Mouse (Mus musculus): ENCODE measurements around the gene Pik3r3.

Gene Pik3r3

DNA sequence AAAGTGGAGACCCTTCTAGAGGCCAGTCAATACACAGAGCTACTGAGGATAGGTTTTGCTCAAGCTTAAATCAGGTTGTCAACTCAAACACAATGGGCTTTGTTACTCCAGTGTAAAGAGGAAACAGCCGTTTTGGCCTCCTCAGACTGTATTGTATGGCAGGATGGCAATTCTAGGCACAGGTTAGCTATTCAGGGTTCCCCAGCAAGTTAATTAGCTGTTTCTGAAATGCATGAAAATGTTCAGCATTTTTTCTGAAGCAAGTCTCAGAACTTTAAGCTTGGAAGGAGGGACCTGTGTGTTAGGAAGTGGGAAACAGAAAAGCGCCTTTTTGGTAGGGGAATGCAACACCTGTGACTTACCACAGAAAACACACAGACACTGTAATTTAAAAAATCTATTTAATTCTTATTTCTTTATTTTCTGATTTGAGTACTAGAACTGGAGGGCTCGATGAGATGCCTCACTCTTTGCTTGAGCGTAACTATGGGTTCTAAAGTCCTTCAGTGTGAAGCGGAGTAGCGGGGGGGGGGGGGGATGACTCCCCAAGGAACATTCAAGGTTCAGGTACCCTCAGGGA, 1.3 kb upstream of the Pik3r3 start:
- DNase-seq (ENCODE audit: low spot score), result no peak

DNA sequence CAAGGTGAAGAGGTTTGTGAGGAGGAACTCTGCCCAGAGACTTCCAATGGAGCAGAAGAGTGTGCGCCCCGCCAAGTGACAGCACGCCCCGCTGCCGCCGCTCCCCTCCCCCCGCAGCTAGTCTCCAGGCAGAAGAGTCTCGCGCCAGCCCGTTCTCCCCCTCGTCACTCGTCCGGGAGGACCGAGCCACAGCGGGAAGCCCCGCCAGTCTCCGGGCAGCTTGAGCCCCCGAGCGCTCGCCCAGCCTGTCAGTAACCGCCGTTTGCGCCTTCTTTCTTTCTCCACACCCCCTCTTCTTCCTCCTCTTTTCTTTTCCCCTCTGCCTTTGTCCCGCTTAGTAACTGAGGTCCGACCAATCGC, 658 bp upstream of the Pik3r3 start:
- DNase-seq (ENCODE audit: low spot score), result no peak

DNA sequence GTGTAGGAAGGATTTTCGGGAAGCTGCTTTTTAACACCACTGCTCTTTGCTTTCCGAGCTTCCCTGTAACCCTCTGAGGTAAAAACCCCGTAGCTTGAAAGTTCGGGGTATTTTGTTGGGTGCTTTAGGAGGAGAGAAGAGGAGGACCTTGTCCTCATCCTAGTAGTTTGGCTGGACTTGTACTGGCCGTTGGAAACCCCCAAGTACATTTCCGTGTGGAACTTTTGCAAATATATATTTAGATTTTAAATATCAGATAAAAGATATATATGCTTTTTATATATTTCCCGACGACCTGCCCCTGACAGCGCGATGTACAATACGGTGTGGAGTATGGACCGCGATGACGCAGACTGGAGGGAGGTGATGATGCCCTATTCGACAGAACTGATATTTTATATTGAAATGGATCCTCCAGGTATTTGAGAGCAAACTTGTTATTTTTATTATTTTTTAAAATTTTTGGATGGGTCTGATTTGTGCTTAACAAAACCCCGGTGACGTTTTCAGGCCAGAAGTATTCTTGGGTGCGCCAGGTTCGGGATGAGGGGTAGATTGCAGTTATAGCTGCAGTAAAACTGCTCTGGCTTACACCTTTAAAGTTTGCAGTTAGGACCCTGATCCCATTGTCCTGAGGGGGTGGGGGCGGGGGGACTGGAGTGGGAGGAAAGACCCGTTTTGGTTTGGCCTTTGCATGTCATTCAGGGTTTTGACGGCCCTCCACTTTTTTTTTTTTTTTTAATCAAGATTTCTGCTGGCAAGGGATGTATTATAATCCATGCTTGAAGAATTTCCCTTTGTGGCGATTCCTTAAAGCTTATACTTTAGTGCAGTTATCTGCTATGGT, 801 bp downstream of the Pik3r3 start:
- peak; percentile 39 for DNase-seq (ENCODE audit: low spot score)

DNA sequence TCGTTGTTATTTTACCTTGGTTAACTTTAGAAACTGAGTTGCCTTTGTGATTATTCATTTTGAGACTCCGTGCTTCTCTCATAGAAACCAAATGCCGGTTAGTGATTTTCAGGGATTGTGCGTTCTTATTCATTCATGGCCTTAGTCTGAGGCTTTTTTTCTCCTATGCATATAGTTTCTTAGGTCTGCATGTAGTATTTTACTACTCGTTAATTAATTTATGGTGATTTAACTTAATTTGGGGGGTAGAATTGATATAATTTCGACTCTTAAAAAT, 1.4 kb downstream of the Pik3r3 start:
- DNase-seq (ENCODE audit: low spot score), result peak; percentile 26

DNA sequence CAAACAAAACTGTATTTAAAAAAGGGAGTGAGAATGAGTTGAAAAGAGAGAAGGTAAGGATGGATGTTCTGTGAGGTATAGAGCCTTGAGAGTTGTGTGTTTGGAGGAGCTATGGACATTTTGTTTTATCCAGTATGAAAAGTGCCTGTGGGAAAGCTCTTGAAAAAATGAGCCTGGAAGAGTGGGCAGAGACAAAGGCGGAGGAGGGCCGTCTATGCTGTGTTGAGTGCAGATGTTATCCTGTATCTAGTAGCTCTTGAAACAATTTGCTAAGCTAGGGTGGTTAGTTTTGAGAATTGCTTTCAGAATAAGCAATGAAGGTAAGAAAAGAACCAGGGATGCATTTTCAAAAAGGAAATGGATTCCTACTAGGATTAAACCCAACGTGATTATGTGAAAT, 22.0 kb downstream of the Pik3r3 start:
- no peak for DNase-seq (ENCODE audit: low spot score)

DNA sequence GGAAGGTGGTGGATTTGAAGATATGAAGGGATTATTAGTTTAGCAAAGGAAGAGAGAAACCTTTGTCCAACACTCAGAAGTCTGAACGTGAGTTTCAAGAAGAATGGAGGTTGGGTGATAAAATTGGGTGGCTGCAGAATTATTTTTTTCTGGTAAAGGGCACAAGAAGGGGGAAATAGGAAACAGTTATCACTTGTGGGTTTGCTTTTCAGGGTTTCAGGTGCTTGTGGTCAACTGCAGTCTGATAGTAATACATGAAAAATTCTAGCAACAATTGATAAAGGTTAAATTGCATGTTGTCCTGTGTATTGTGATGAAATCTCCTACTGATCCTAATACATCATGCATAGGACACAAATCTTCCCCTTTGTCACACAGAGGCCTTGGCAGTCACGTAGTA, 22.8 kb downstream of the Pik3r3 start:
- DNase-seq (ENCODE audit: low spot score), result no peak

DNA sequence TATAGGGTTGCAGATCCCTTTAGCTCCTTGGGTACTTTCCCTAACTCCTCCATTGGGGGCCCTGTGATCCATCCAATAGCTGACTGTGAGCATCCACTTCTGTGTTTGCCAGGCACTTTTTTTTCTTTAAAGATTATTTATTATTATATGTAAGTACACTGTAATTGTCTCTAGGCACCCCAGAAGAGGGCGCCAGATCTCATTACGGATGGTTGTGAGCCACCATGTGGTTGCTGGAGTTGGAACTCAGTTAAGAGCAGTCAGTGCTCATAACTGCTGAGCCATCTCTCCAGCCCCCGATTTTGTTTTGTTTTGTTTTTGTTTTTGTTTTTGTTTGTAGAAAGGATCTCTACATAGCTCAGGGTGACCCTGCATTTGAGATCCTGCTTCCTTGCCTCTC, 24.5 kb downstream of the Pik3r3 start:
- peak; percentile 17 for DNase-seq (ENCODE audit: low spot score)

DNA sequence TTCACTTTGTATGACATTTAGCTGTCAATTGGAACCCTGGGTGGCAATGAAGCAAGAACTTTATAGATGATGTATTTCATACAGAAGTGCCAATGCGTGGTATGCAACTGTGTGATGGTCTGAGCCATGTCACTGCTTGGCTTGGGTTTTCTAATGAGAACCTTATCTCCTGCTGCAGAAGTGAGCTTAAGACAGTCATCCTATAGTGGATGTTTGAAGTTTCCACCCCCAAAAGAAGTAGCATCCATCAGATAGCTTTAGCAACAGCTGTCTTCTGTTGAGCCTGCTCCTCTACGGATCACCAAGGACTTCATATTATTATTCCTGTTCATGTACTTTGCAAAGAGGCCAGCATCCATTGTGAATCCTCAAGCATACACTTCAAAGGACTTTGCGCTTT, 28.6 kb downstream of the Pik3r3 start:
- DNase-seq (ENCODE audit: low spot score), result no peak

DNA sequence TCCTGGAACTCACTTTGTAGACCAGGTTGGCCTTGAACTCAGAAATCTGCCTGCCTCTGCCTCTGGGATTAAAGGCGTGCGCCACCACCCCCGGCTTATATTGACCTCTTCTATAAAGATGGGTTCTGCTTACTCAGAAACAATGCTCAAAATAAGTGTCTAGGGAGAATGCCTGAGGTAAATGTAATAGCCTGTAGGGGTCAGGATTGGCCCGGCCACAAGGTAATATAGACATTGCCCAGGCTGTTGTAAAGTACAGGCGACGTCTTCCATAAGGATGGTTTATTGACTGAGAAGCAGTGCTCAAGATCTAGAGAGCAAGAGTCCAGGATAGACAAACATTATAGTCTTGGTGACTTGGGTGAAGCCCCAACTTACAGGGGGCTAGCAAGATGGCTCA, 46.8 kb downstream of the Pik3r3 start:
- DNase-seq (ENCODE audit: low spot score), result no peak

DNA sequence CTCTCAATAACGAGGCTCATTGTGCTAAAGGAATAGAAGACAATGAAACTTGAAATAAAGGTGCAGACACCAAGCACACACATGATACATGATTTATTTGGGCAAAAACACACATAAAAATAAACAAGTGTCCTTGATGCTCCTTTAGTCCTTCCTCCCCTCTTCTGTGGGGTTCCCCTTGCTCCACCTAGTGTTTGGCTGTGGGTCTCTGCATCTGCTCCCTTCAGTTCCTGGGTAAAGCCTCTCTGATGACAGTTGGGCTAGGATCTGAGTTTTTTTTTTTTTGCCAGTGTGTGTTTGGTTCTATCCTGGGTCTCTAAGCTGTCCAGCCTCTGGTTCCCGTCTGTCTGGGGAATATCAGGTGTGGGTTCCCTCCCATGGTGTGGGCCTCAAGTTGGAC, 60.8 kb downstream of the Pik3r3 start:
- DNase-seq (ENCODE audit: low spot score), result no peak

DNA sequence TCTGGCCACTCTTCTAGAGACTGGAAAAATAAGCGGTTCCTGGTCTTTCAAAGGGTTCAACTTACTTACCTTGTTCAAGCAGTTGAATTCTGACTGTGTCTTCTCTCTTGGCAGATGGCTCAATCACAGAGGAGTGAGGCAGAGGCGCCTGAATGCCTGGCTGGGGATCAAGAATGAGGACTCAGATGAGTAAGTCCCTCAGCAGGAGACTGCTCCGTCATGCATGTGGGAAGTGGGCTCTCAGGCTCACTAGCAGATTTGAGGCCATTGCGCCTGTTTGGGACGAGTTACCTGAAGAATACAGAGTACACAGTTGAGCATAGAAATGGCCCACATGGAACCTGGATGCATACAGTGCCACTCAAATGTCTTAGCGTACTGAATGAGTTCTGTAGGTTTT, 70.1 kb downstream of the Pik3r3 start:
- DNase-seq (ENCODE audit: low spot score), result no peak

DNA sequence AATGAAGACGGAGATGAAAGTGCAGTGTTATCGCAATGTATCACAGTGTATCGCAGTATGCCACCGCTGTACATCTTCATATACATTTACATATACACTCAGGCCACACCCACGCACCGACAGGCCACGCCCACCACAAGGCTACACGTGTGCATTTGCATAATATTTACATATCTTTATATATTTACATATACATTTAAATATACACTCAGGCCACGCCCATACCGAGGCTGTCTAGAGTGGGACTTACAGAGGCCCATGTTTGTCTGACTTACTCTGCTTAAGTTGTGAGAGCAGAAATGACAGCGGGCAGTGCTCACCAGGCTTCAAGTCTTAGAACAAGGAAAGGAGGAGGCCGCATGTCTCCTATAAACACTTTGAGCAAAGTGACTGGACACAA, 71.9 kb downstream of the Pik3r3 start:
- no peak for DNase-seq (ENCODE audit: low spot score)

DNA sequence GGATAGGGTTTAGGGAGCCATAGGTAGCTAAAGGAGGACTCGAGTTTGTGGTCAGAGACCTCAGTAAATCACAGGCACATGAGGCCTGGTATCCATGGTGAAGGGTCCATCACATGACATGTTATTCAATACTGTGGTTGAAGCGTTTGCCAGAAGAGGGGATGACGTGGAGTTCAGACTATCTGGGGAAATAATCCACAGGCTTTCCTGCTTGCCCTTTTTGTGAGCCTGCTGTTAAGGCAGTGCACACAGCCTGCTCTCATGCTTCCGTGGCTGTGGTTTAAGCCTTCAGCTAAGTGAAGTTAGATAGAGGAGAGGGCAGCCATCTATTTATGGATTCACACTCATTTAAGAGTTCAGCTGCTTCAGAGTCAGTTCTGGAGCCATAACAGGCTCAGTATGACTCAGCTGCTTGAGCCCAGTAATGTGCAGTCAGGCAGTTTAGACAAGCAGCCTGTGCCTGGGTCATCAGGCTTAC, 79.5 kb downstream of the Pik3r3 start:
- DNase-seq (ENCODE audit: low spot score), result peak; percentile 84

DNA sequence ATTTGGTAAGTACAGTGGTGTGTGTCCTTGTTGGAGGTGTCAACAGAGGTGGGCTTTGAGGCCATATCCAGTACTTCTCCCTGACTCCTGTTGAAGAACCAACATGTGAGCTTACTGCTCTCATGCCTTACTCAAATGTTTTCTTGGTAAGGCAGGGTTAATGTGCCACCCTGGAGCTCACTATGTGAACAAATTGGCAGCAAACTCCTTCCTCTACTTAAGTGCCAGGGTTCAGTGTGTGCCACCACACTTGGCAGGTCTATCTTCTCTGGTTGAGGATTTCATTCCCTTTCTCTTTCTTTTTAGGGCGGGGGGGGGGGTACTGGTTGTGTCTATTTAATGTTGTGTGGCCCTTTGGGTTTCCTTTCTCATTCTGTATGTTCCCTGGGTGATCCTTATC, 83.1 kb downstream of the Pik3r3 start:
- DNase-seq (ENCODE audit: low spot score), result peak; percentile 76

DNA sequence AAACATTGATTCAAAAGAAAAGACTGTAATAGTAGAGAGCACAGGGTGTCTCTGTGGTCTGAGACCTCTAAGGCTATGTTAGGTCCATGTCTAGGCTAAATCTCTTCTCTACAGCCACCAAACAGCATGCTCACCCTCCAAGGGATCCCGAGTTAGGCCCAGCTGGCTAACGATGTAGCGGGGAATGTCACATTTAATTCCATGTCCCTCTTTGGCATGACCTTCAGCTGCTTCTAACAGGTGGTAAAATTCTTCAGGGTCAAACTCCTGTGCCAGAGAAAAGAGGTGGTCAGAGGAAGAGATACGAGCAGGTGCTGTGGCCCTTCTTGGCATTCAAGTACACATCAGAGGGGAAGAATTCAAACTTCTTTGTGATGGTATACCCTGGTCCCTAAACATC, 96.2 kb downstream of the Pik3r3 start:
- no peak for DNase-seq (ENCODE audit: low spot score)

DNA sequence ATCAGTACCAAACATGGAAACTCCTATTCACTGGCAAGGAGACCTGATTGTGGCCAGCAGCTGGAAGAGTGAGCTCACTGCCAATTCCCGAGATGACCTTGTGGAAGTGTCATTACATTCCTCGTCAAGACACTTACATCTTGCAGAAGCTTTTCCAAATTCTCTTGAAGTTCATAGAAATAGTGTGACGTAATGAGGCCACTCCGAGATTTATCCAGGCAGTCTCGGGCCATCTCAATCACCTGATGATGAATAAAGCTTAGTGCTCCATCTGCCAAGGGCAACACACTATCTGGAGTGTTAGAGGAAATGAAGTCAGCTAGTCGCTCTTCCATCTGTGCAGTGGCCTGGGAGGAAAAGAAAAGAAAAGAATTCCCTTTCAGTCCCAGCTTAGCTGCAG, 100.7 kb downstream of the Pik3r3 start:
- DNase-seq (ENCODE audit: low spot score), result no peak

DNA sequence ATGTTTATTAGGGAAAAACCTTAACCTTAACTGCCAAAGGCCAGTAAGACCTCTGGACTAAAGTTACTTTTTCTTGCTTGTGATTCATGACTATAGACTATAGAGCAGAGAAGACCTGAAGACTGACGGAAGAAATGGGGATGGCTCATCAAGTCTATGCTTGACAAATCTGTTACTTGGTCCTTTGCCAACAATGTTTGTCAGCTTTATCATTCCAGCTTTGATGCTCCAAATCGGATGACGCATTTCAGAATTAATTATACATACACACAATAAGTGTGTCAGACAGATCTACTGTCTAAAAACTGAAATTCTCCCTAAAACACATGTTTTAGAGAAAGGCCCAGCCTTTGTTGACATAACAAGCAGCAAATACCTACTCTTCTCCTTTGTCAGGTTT, 107.8 kb downstream of the Pik3r3 start:
- DNase-seq (ENCODE audit: low spot score), result no peak

DNA sequence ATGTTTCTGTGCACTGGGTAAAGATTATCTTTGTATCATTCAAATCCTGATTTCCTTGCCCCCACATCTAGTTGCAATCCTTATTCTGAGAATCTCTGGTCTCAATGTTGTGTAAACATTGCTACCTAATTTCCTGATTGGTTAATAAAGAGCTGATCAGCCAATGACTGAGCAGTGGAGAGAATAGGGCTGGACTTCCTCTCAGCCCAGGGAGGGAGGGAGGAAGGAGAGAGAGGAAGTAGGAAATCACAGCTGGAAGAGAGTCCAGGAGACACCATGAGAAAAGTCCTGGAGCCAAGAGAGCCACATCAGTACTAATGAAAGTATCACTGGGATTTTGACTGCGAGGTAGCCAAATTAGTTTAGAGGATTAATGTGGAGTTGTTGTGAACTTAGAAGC, 114.9 kb downstream of the Pik3r3 start:
- DNase-seq (ENCODE audit: low spot score), result peak; percentile 28

DNA sequence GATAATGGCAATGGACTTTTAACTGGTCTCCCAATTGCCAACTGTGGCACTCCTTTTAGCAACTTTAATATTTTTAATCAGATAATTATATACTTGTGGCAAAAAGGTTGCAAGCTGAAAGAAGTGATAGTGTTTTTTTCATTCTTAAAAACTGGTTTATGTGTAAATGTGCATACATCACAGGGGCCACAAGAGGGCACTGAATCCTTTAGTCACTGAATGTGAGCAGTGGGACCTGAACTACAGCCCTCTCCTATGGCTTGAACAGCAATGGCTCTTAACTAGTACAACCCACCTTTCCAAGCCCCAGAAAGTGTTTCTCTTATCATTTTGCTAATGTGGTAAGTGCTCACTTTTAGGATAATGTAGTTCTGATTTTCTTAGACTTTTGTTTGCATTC, 120.7 kb downstream of the Pik3r3 start:
- peak; percentile 78 for DNase-seq (ENCODE audit: low spot score)

DNA sequence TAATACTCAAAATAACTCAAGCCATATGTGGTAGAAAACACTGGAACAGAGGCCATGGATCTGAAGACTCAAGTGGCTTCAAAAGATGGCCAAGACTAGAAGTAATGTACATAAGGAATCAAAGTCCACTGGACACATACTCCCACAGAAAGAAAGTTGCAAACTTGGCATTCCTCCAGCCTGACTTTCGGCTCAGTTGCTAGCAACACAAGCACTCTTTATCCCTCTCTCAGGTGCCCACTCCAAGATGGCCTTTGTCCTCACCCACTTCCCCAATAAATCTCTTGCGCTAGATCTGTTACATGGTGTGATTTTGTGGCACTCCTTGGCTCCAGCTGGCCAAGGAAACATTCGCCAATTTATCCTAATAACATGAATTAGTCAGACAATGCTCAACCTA, 131.1 kb downstream of the Pik3r3 start:
- DNase-seq (ENCODE audit: low spot score), result no peak
